Mouse (Mus musculus) limb, embryonic 14.5 days (tissue): ENCODE data around the gene Unc13d. TPM values are rescaled to one million over a fixed set of nuclear protein-coding genes. Genes with fewer than 3 reads are reported as not detected.

ENCODE experiments used
- ATAC-seq: fragments of 200-750 bp; cut with Nextera tagmentation; 2 replicates; pipeline ENCODE4 v1.8.0; 2017; ENCODE audit warnings: low read depth, moderate number of reproducible peaks, moderate TSS enrichment; ENCODE audit not compliant: low FRiP score
- DNase-seq: peaks from one replicate; pipeline ENCODE4 v3.0.0-alpha.2; 2015; ENCODE audit warnings: low spot score
- H3K27ac ChIP-seq: fragments of 300-500 bp; sonication (generic); replicated peaks from 2 replicates; pipeline ENCODE4 v1.5.1; 2014; ENCODE audit warnings: low read depth, mild to moderate bottlenecking, low read length, moderate library complexity, mixed read lengths
- H3K27me3 ChIP-seq: fragments of 300-500 bp; sonication (generic); 2 replicates; pipeline ENCODE4 v1.6.1; 2014; ENCODE audit warnings: low read length, mixed read lengths; ENCODE audit not compliant: control insufficient read depth, insufficient read depth
- H3K36me3 ChIP-seq: fragments of 300-500 bp; sonication (generic); 2 replicates; pipeline ENCODE4 v1.6.1; 2014; ENCODE audit warnings: mild to moderate bottlenecking, low read length, moderate library complexity, mixed read lengths; ENCODE audit not compliant: control insufficient read depth, insufficient read depth
- H3K4me1 ChIP-seq: fragments of 300-500 bp; sonication (generic); 2 replicates; pipeline ENCODE4 v1.6.1; 2014; ENCODE audit warnings: antibody characterized with exemption, low read length, mixed read lengths; ENCODE audit not compliant: control insufficient read depth, insufficient read depth
- H3K4me2 ChIP-seq: fragments of 300-500 bp; sonication (generic); replicated peaks from 2 replicates; pipeline ENCODE4 v1.6.1; 2014; ENCODE audit warnings: low read depth, mild to moderate bottlenecking, low read length, moderate library complexity; ENCODE audit not compliant: severe bottlenecking
- H3K4me3 ChIP-seq: fragments of 300-500 bp; sonication (generic); replicated peaks from 2 replicates; pipeline ENCODE4 v1.5.1; 2014; ENCODE audit warnings: low read length
- H3K9ac ChIP-seq: fragments of 300-500 bp; sonication (generic); 2 replicates; pipeline ENCODE4 v1.6.1; 2014; ENCODE audit warnings: mild to moderate bottlenecking, low read depth, low read length, moderate library complexity; ENCODE audit not compliant: severe bottlenecking
- H3K9me3 ChIP-seq: fragments of 300-500 bp; sonication (generic); 2 replicates; pipeline ENCODE4 v1.6.1; 2016; ENCODE audit warnings: low read length; ENCODE audit not compliant: control insufficient read depth
- POLR2A ChIP-seq: fragments of 200-500 bp; IDR thresholded peaks from 2 replicates; pipeline ENCODE4 v1.8.0; 2012; ENCODE audit warnings: inconsistent platforms, mild to moderate bottlenecking, moderate library complexity, borderline replicate concordance; ENCODE audit not compliant: insufficient read depth, insufficient read length; ENCODE audit errors: extremely low read depth
- WGBS: fragments of 180-500 bp; shearing (Covaris S2); extraction: QIAGEN DNeasy Blood & Tissue Kit; methylation state at CpG from one replicate; pipeline ENCODE4 v1.1.7; 2014; 5-methylcytosine and 5-hydroxymethylcytosine counted together
- polyA plus RNA-seq, 2 experiments: library from polyadenylated mRNA; depleted of rRNA in 1 of 2; stranded (reverse) in 1 of 2; unstranded in 1 of 2; fragments of >200 nt; fragmentation: Nextera tagmentation in 1 of 2; extraction: Ambion mirVana in 1 of 2; gene quantifications; 2 replicates each; pipeline versions ENCODE4 v1.2.1 to v1.2.3; 2012 to 2014

Gene Unc13d
- polyA plus RNA-seq, 2 experiments: 3.4 to 4.3 TPM

DNA sequence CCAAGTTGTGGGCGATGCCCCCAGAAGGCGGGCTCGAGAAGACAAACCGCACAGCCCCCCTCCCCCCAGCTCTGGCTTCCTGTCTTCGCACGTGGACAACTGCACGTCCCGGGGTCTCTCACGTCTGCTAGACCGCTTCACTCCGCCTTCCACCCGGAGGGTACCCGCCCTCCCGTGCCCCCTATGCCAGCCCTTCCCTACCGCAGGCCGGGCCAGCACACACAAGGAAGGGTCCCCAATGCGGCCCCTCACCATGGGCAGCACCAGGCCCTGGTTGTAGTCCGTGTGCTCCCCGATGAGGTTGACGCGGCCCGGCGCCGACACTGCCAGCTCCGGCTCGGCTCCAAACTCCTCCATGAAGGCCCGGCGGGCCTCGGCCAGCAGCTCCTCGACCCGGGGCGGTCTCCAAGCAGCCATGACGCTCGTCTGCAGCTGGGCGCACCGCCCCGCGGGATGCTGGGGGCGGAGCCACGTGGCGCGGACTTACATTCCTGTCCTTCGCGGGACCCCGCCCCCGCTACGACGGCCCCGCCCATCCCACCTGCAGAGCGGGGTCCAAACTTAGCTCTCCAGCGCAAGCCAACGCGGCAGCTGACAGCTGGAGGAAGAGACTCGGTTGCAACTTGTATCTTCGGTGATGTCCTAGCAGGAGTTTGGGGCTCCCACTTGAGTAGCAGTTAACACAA is 65.4 kb downstream of the Unc13d start, which contains the start of gene Galk1:
Galk1 (minus strand) TSS at position 458 of the 686 bp plus-strand sequence.
- Histone ChIP-seq H3K4me3 (peak within 1 kb of the TSS; percentile 72), H3K4me1 (peaks cover 15% of the 10 kb centered on the region), H3K36me3 (peaks cover 31% of the 10 kb centered on the region), H3K27ac (peak within 1 kb of the TSS; percentile 96), H3K9me3 (no peaks in the 10 kb centered on the region), H3K4me2 (peak within 1 kb of the TSS; percentile 66), H3K27me3 (no peaks in the 10 kb centered on the region), H3K9ac (peak within 1 kb of the TSS; percentile 82)
- peak; percentile 94 for DNase-seq
- under 1% methylated on average over 50 of the region's 55 CpGs for WGBS
- TF ChIP-seq POLR2A: peak; percentile 64; the same call in 1 of the 2 replicates
- peak; percentile 90 for ATAC-seq

Other genes with a start within 250 kb of the Unc13d start
- 0.55 and 1.3 TPM in 2 replicates for gene Myo15b, start 219.6 kb downstream of the Unc13d start, polyA plus RNA-seq (2012; rRNA removed)
- gene Myo15b, start 219.6 kb downstream of the Unc13d start, polyA plus RNA-seq (2014; fragmentation: Nextera tagmentation; extraction: Ambion mirVana): 0.54 and 0.56 TPM in 2 replicates
- gene Smim5, start 178.0 kb downstream of the Unc13d start, polyA plus RNA-seq (2012; rRNA removed): 9.8 and 10.5 TPM in 2 replicates
- gene Smim5, start 178.0 kb downstream of the Unc13d start, polyA plus RNA-seq (2014; fragmentation: Nextera tagmentation; extraction: Ambion mirVana): 16.0 and 17.5 TPM in 2 replicates
- 0.52 and 0.77 TPM in 2 replicates for gene Smim6, start 165.9 kb downstream of the Unc13d start, polyA plus RNA-seq (2012; rRNA removed)
- 0.83 and 0.89 TPM in 2 replicates for gene Smim6, start 165.9 kb downstream of the Unc13d start, polyA plus RNA-seq (2014; fragmentation: Nextera tagmentation; extraction: Ambion mirVana)
- 35.6 and 52.6 TPM in 2 replicates for gene Sap30bp, start 144.7 kb downstream of the Unc13d start, polyA plus RNA-seq (2012; rRNA removed)
- gene Sap30bp, start 144.7 kb downstream of the Unc13d start, polyA plus RNA-seq (2014; fragmentation: Nextera tagmentation; extraction: Ambion mirVana): 36.6 and 36.9 TPM in 2 replicates
- gene Recql5, start 144.5 kb downstream of the Unc13d start, polyA plus RNA-seq (2012; rRNA removed): 27.9 and 28.0 TPM in 2 replicates
- gene Recql5, start 144.5 kb downstream of the Unc13d start, polyA plus RNA-seq (2014; fragmentation: Nextera tagmentation; extraction: Ambion mirVana): 16.1 and 18.3 TPM in 2 replicates
- gene Itgb4, start 103.3 kb downstream of the Unc13d start, polyA plus RNA-seq (2012; rRNA removed): 11.3 and 11.6 TPM in 2 replicates
- 12.5 TPM in 2 replicates for gene Itgb4, start 103.3 kb downstream of the Unc13d start, polyA plus RNA-seq (2014; fragmentation: Nextera tagmentation; extraction: Ambion mirVana)
- gene Galk1, start 65.2 kb downstream of the Unc13d start, polyA plus RNA-seq (2012; rRNA removed): 115 and 139 TPM in 2 replicates
- 162 and 164 TPM in 2 replicates for gene Galk1, start 65.2 kb downstream of the Unc13d start, polyA plus RNA-seq (2014; fragmentation: Nextera tagmentation; extraction: Ambion mirVana)
- 871 and 951 TPM in 2 replicates for gene H3f3b, start 50.0 kb downstream of the Unc13d start, polyA plus RNA-seq (2012; rRNA removed)
- gene H3f3b, start 50.0 kb downstream of the Unc13d start, polyA plus RNA-seq (2014; fragmentation: Nextera tagmentation; extraction: Ambion mirVana): 1,919 and 2,014 TPM in 2 replicates
- 80.3 and 99.4 TPM in 2 replicates for gene Unk, start 47.6 kb downstream of the Unc13d start, polyA plus RNA-seq (2012; rRNA removed)
- gene Unk, start 47.6 kb downstream of the Unc13d start, polyA plus RNA-seq (2014; fragmentation: Nextera tagmentation; extraction: Ambion mirVana): 33.1 and 39.2 TPM in 2 replicates
- 58.6 and 76.2 TPM in 2 replicates for gene Wbp2, start 9.0 kb upstream of the Unc13d start, polyA plus RNA-seq (2012; rRNA removed)
- gene Wbp2, start 9.0 kb upstream of the Unc13d start, polyA plus RNA-seq (2014; fragmentation: Nextera tagmentation; extraction: Ambion mirVana): 56.8 and 57.7 TPM in 2 replicates
- 25.5 and 35.2 TPM in 2 replicates for gene Trim47, start 49.2 kb upstream of the Unc13d start, polyA plus RNA-seq (2012; rRNA removed)
- 25.1 and 28.5 TPM in 2 replicates for gene Trim47, start 49.2 kb upstream of the Unc13d start, polyA plus RNA-seq (2014; fragmentation: Nextera tagmentation; extraction: Ambion mirVana)
- 4.9 and 6.2 TPM in 2 replicates for gene Trim65, start 53.2 kb upstream of the Unc13d start, polyA plus RNA-seq (2012; rRNA removed)
- gene Trim65, start 53.2 kb upstream of the Unc13d start, polyA plus RNA-seq (2014; fragmentation: Nextera tagmentation; extraction: Ambion mirVana): 3.1 and 4.1 TPM in 2 replicates
- gene Mrpl38, start 60.9 kb upstream of the Unc13d start, polyA plus RNA-seq (2012; rRNA removed): 52.6 and 56.4 TPM in 2 replicates
- gene Mrpl38, start 60.9 kb upstream of the Unc13d start, polyA plus RNA-seq (2014; fragmentation: Nextera tagmentation; extraction: Ambion mirVana): 85.8 and 86.5 TPM in 2 replicates
- 77.7 and 82.6 TPM in 2 replicates for gene Fbf1, start 90.2 kb upstream of the Unc13d start, polyA plus RNA-seq (2012; rRNA removed)
- 26.4 and 34.8 TPM in 2 replicates for gene Fbf1, start 90.2 kb upstream of the Unc13d start, polyA plus RNA-seq (2014; fragmentation: Nextera tagmentation; extraction: Ambion mirVana)
- 44.2 and 50.0 TPM in 2 replicates for gene Ten1, start 120.9 kb upstream of the Unc13d start, polyA plus RNA-seq (2012; rRNA removed)
- 67.4 and 70.5 TPM in 2 replicates for gene Ten1, start 120.9 kb upstream of the Unc13d start, polyA plus RNA-seq (2014; fragmentation: Nextera tagmentation; extraction: Ambion mirVana)
- gene Acox1, start 121.1 kb upstream of the Unc13d start, polyA plus RNA-seq (2012; rRNA removed): 38.1 and 42.9 TPM in 2 replicates
- gene Acox1, start 121.1 kb upstream of the Unc13d start, polyA plus RNA-seq (2014; fragmentation: Nextera tagmentation; extraction: Ambion mirVana): 26.3 and 30.1 TPM in 2 replicates
- 6.0 and 8.2 TPM in 2 replicates for gene Evpl, start 160.1 kb upstream of the Unc13d start, polyA plus RNA-seq (2012; rRNA removed)
- 17.0 and 21.8 TPM in 2 replicates for gene Evpl, start 160.1 kb upstream of the Unc13d start, polyA plus RNA-seq (2014; fragmentation: Nextera tagmentation; extraction: Ambion mirVana)
- gene Srp68, start 196.3 kb upstream of the Unc13d start, polyA plus RNA-seq (2012; rRNA removed): 106 and 111 TPM in 2 replicates
- 94.9 and 103 TPM in 2 replicates for gene Srp68, start 196.3 kb upstream of the Unc13d start, polyA plus RNA-seq (2014; fragmentation: Nextera tagmentation; extraction: Ambion mirVana)
- 0.24 and 0.59 TPM in 2 replicates for gene Galr2, start 203.0 kb upstream of the Unc13d start, polyA plus RNA-seq (2012; rRNA removed)
- 0.33 and 0.37 TPM in 2 replicates for gene Galr2, start 203.0 kb upstream of the Unc13d start, polyA plus RNA-seq (2014; fragmentation: Nextera tagmentation; extraction: Ambion mirVana)
- 57.7 and 66.7 TPM in 2 replicates for gene Exoc7, start 229.3 kb upstream of the Unc13d start, polyA plus RNA-seq (2012; rRNA removed)
- 72.0 and 72.7 TPM in 2 replicates for gene Exoc7, start 229.3 kb upstream of the Unc13d start, polyA plus RNA-seq (2014; fragmentation: Nextera tagmentation; extraction: Ambion mirVana)